Mouse (Mus musculus) C2C12 (cell line): ENCODE data around the gene Brd4.
A peak's percentile ranks its signal among the peaks of the same experiment; 100 is the strongest.

ENCODE experiments used
- CEBPB ChIP-seq: IDR thresholded peaks from one replicate; pipeline ENCODE4 v1.6.1; 2011; ENCODE audit warnings: low read depth, mild to moderate bottlenecking, control low read depth, moderate library complexity
- CTCF ChIP-seq: IDR thresholded peaks from one replicate; pipeline ENCODE4 v1.5.1; 2011; ENCODE audit not compliant: control insufficient read depth, insufficient read depth, insufficient read length
- FOSL1 ChIP-seq: IDR thresholded peaks from one replicate; pipeline ENCODE4 v1.8.0; 2011; ENCODE audit warnings: mild to moderate bottlenecking, low read length; ENCODE audit not compliant: poor library complexity, insufficient read depth, severe bottlenecking
- MAX ChIP-seq: IDR thresholded peaks from one replicate; pipeline ENCODE4 v1.6.1; 2011; ENCODE audit warnings: mild to moderate bottlenecking, control low read depth
- MYOD1 ChIP-seq: IDR thresholded peaks from one replicate; pipeline ENCODE4 v1.6.1; 2011; ENCODE audit warnings: low read depth; ENCODE audit not compliant: control insufficient read depth, insufficient read length
- MYOG ChIP-seq: IDR thresholded peaks from one replicate; pipeline ENCODE4 v1.6.1; 2011; ENCODE audit not compliant: control insufficient read depth, insufficient read length; ENCODE audit errors: extremely low read depth
- USF1 ChIP-seq: IDR thresholded peaks from one replicate; pipeline ENCODE4 v1.6.1; 2011; ENCODE audit warnings: low read depth, mild to moderate bottlenecking, control low read depth, moderate library complexity

DNA sequence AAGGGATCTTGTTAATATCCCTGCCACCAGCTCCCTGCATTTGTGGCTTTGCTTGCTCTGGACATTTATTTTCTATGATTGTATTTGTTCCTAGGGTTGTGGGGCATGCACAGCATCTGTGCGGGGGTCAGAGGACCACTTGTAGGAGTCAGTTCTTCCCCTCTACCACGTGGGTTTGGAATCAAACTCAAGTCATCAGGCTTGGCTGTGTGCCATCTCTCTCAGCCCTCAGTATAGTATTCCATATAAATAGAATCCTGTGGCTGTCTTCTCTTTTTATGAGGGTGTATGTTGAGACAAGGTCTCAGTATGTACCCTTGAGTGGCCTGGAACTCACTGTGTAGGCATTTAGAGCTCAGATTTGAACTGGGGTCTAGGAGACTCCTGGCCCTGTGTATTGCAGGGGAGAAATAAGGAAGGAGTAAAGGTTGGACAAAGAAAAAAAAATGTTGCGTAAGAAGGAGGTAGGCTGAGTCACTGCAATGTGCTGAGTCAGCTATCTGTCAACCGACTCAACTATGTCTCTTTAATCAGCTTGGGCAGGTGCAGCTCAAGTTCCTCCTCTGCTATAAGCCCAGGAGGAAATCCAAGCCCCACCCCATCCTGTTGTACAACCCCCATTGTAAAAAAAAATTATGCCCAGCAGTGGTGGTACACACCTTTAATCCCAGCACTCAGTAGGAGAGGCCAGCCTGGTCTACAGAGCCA, 114.8 kb downstream of the Brd4 start:
- peak; percentile 96 for TF ChIP-seq CEBPB
- TF ChIP-seq CTCF: no peak
- TF ChIP-seq USF1: no peak
- no peak for TF ChIP-seq MAX
- no peak for TF ChIP-seq FOSL1
- no peak for TF ChIP-seq MYOG
- peak; percentile 87 for TF ChIP-seq MYOD1
